Mouse (Mus musculus) limb, embryonic 14.5 days (tissue): ENCODE data around the gene Edar. TPM values are rescaled to one million over a fixed set of nuclear protein-coding genes. Genes with fewer than 3 reads are reported as not detected.
A peak's percentile ranks its signal among the peaks of the same experiment; 100 is the strongest.

ENCODE experiments used
- ATAC-seq: fragments of 200-750 bp; cut with Nextera tagmentation; 2 replicates; pipeline ENCODE4 v1.8.0; 2017; ENCODE audit warnings: low read depth, moderate number of reproducible peaks, moderate TSS enrichment; ENCODE audit not compliant: low FRiP score
- DNase-seq: peaks from one replicate; pipeline ENCODE4 v3.0.0-alpha.2; 2015; ENCODE audit warnings: low spot score
- H3K27ac ChIP-seq: fragments of 300-500 bp; sonication (generic); replicated peaks from 2 replicates; pipeline ENCODE4 v1.5.1; 2014; ENCODE audit warnings: low read depth, mild to moderate bottlenecking, low read length, moderate library complexity, mixed read lengths
- H3K27me3 ChIP-seq: fragments of 300-500 bp; sonication (generic); 2 replicates; pipeline ENCODE4 v1.6.1; 2014; ENCODE audit warnings: low read length, mixed read lengths; ENCODE audit not compliant: control insufficient read depth, insufficient read depth
- H3K36me3 ChIP-seq: fragments of 300-500 bp; sonication (generic); 2 replicates; pipeline ENCODE4 v1.6.1; 2014; ENCODE audit warnings: mild to moderate bottlenecking, low read length, moderate library complexity, mixed read lengths; ENCODE audit not compliant: control insufficient read depth, insufficient read depth
- H3K4me1 ChIP-seq: fragments of 300-500 bp; sonication (generic); 2 replicates; pipeline ENCODE4 v1.6.1; 2014; ENCODE audit warnings: antibody characterized with exemption, low read length, mixed read lengths; ENCODE audit not compliant: control insufficient read depth, insufficient read depth
- H3K4me2 ChIP-seq: fragments of 300-500 bp; sonication (generic); replicated peaks from 2 replicates; pipeline ENCODE4 v1.6.1; 2014; ENCODE audit warnings: low read depth, mild to moderate bottlenecking, low read length, moderate library complexity; ENCODE audit not compliant: severe bottlenecking
- H3K4me3 ChIP-seq: fragments of 300-500 bp; sonication (generic); replicated peaks from 2 replicates; pipeline ENCODE4 v1.5.1; 2014; ENCODE audit warnings: low read length
- H3K9ac ChIP-seq: fragments of 300-500 bp; sonication (generic); 2 replicates; pipeline ENCODE4 v1.6.1; 2014; ENCODE audit warnings: mild to moderate bottlenecking, low read depth, low read length, moderate library complexity; ENCODE audit not compliant: severe bottlenecking
- H3K9me3 ChIP-seq: fragments of 300-500 bp; sonication (generic); 2 replicates; pipeline ENCODE4 v1.6.1; 2016; ENCODE audit warnings: low read length; ENCODE audit not compliant: control insufficient read depth
- POLR2A ChIP-seq: fragments of 200-500 bp; IDR thresholded peaks from 2 replicates; pipeline ENCODE4 v1.8.0; 2012; ENCODE audit warnings: inconsistent platforms, mild to moderate bottlenecking, moderate library complexity, borderline replicate concordance; ENCODE audit not compliant: insufficient read depth, insufficient read length; ENCODE audit errors: extremely low read depth
- WGBS: fragments of 180-500 bp; shearing (Covaris S2); extraction: QIAGEN DNeasy Blood & Tissue Kit; methylation state at CpG from one replicate; pipeline ENCODE4 v1.1.7; 2014; 5-methylcytosine and 5-hydroxymethylcytosine counted together
- polyA plus RNA-seq, 2 experiments: library from polyadenylated mRNA; depleted of rRNA in 1 of 2; stranded (reverse) in 1 of 2; unstranded in 1 of 2; fragments of >200 nt; fragmentation: Nextera tagmentation in 1 of 2; extraction: Ambion mirVana in 1 of 2; gene quantifications; 2 replicates each; pipeline versions ENCODE4 v1.2.1 to v1.2.3; 2012 to 2014

Edar gene
- polyA plus RNA-seq, 2 experiments = 2.2 to 2.8 TPM

GRCm38 (mm10) chr10:58610484-58611261 is 64.8 kb downstream of the Edar start:
- no peak overlapping the region for H3K9ac ChIP-seq
- no peak for TF ChIP-seq POLR2A
- H3K4me2 ChIP-seq = no peak overlapping the region
- 83% methylated on average over 7 of the region's 7 CpGs for WGBS
- H3K4me1 ChIP-seq = no peaks in the 10 kb centered on the region
- no peaks in the 10 kb centered on the region for H3K36me3 ChIP-seq
- no peaks in the 10 kb centered on the region for H3K9me3 ChIP-seq
- no peak for DNase-seq
- ATAC-seq = no peak
- H3K27me3 ChIP-seq = no peaks in the 10 kb centered on the region
- no peak overlapping the region for H3K4me3 ChIP-seq
- H3K27ac ChIP-seq = no peak overlapping the region

- no peaks in the 10 kb centered on the region for H3K4me1 ChIP-seq
- no peak for TF ChIP-seq POLR2A
- no peak overlapping the region for H3K27ac ChIP-seq
- DNase-seq (no peak), ATAC-seq (no peak)
- H3K36me3 ChIP-seq = no peaks in the 10 kb centered on the region
- H3K4me3 ChIP-seq = no peak overlapping the region
- no peaks in the 10 kb centered on the region for H3K9me3 ChIP-seq
- H3K27me3 ChIP-seq = no peaks in the 10 kb centered on the region
- H3K9ac ChIP-seq = no peak overlapping the region
- H3K4me2 ChIP-seq = no peak overlapping the region
- 85% methylated on average over 3 of the region's 3 CpGs for WGBS
These were observed 66.6 kb downstream of the Edar start for GRCm38 (mm10) chr10:58608858-58609257.

- no peak for TF ChIP-seq POLR2A
- H3K4me3 ChIP-seq = no peak overlapping the region
- no peaks in the 10 kb centered on the region for H3K36me3 ChIP-seq
- no peak overlapping the region for H3K4me2 ChIP-seq
- H3K27me3 ChIP-seq = no peaks in the 10 kb centered on the region
- H3K9me3 ChIP-seq = no peaks in the 10 kb centered on the region
- WGBS = 68% methylated on average over 3 of the region's 3 CpGs
- no peak overlapping the region for H3K9ac ChIP-seq
- DNase-seq = no peak
- no peak for ATAC-seq
- peaks cover 5% of the 10 kb centered on the region; the same call in 1 of the 2 replicates for H3K4me1 ChIP-seq
- no peak overlapping the region for H3K27ac ChIP-seq
These were observed 69.1 kb downstream of the Edar start for GRCm38 (mm10) chr10:58606356-58606755.

GRCm38 (mm10) chr10:58604779-58605178 is 70.7 kb downstream of the Edar start:
- Histone ChIP-seq H3K27ac (no peak overlapping the region), H3K4me3 (no peak overlapping the region), H3K36me3 (no peaks in the 10 kb centered on the region), H3K4me1 (peaks cover 5% of the 10 kb centered on the region; the same call in 1 of the 2 replicates), H3K4me2 (no peak overlapping the region), H3K27me3 (no peaks in the 10 kb centered on the region), H3K9ac (no peak overlapping the region), H3K9me3 (no peaks in the 10 kb centered on the region)
- WGBS = 69% methylated on average over 2 of the region's 2 CpGs
- ATAC-seq (no peak), DNase-seq (peak; percentile 48)
- TF ChIP-seq POLR2A = no peak

- Histone ChIP-seq H3K9ac (no peak overlapping the region), H3K36me3 (no peaks in the 10 kb centered on the region), H3K4me1 (peaks cover 5% of the 10 kb centered on the region; the same call in 1 of the 2 replicates), H3K27ac (no peak overlapping the region), H3K4me3 (no peak overlapping the region), H3K4me2 (no peak overlapping the region), H3K27me3 (no peaks in the 10 kb centered on the region), H3K9me3 (no peaks in the 10 kb centered on the region)
- WGBS = 61% methylated on average over 7 of the region's 7 CpGs
- TF ChIP-seq POLR2A = no peak
- no peak for ATAC-seq
- DNase-seq = no peak
These were observed 73.5 kb downstream of the Edar start for GRCm38 (mm10) chr10:58601946-58602345.
